Mouse (Mus musculus): ENCODE results near the gene Prdx4.
"Not testable (repeated sequence)": the region's sequence is repeated elsewhere in the genome, so short reads cannot be mapped to it uniquely, and the experiment has no call there.

GRCm38 (mm10) chrX:155370110-155370509, 29.6 kb upstream of the Prdx4 start:
- not testable (repeated sequence) for TF ChIP-seq POLR2A (IDR thresholded peaks at IDR 0.05; ENCODE audit: low read depth, low read length); CTCF (IDR thresholded peaks at IDR 0.05; ENCODE audit: extremely low read depth, insufficient read depth, insufficient read length, insufficient replicate concordance)
